Mouse (Mus musculus) bone marrow macrophage, adult 2 months (primary cell): ENCODE data around the gene Pin1rt1.

Experiments used
- CTCF ChIP-seq: IDR thresholded peaks from 2 replicates; pipeline ENCODE4 v1.5.1; 2012; ENCODE audit warnings: low read depth, mild to moderate bottlenecking, low read length, moderate library complexity
- POLR2A ChIP-seq: IDR thresholded peaks from 2 replicates; pipeline ENCODE4 v1.6.1; 2012; ENCODE audit warnings: mild to moderate bottlenecking, low read depth, low read length, borderline replicate concordance

- TF ChIP-seq CTCF (peak; percentile 90), POLR2A (0 out of 2 replicates have a peak, but pooled peaks have one; percentile 23)
These were observed 30.8 kb downstream of the Pin1rt1 start for GRCm38 (mm10) chr2:104685418-104685817.
